Mouse (Mus musculus) limb, embryonic 14.5 days (tissue): ENCODE results near the gene Ssbp1. TPM values are rescaled to one million over a fixed set of nuclear protein-coding genes. Genes with fewer than 3 reads are reported as not detected.

Source experiments
- ATAC-seq: fragments of 200-750 bp; cut with Nextera tagmentation; 2 replicates; pipeline ENCODE4 v1.8.0; 2017; ENCODE audit warnings: low read depth, moderate number of reproducible peaks, moderate TSS enrichment; ENCODE audit not compliant: low FRiP score
- DNase-seq: peaks from one replicate; pipeline ENCODE4 v3.0.0-alpha.2; 2015; ENCODE audit warnings: low spot score
- H3K27ac ChIP-seq: fragments of 300-500 bp; sonication (generic); replicated peaks from 2 replicates; pipeline ENCODE4 v1.5.1; 2014; ENCODE audit warnings: low read depth, mild to moderate bottlenecking, low read length, moderate library complexity, mixed read lengths
- H3K27me3 ChIP-seq: fragments of 300-500 bp; sonication (generic); 2 replicates; pipeline ENCODE4 v1.6.1; 2014; ENCODE audit warnings: low read length, mixed read lengths; ENCODE audit not compliant: control insufficient read depth, insufficient read depth
- H3K36me3 ChIP-seq: fragments of 300-500 bp; sonication (generic); 2 replicates; pipeline ENCODE4 v1.6.1; 2014; ENCODE audit warnings: mild to moderate bottlenecking, low read length, moderate library complexity, mixed read lengths; ENCODE audit not compliant: control insufficient read depth, insufficient read depth
- H3K4me1 ChIP-seq: fragments of 300-500 bp; sonication (generic); 2 replicates; pipeline ENCODE4 v1.6.1; 2014; ENCODE audit warnings: antibody characterized with exemption, low read length, mixed read lengths; ENCODE audit not compliant: control insufficient read depth, insufficient read depth
- H3K4me2 ChIP-seq: fragments of 300-500 bp; sonication (generic); replicated peaks from 2 replicates; pipeline ENCODE4 v1.6.1; 2014; ENCODE audit warnings: low read depth, mild to moderate bottlenecking, low read length, moderate library complexity; ENCODE audit not compliant: severe bottlenecking
- H3K4me3 ChIP-seq: fragments of 300-500 bp; sonication (generic); replicated peaks from 2 replicates; pipeline ENCODE4 v1.5.1; 2014; ENCODE audit warnings: low read length
- H3K9ac ChIP-seq: fragments of 300-500 bp; sonication (generic); 2 replicates; pipeline ENCODE4 v1.6.1; 2014; ENCODE audit warnings: mild to moderate bottlenecking, low read depth, low read length, moderate library complexity; ENCODE audit not compliant: severe bottlenecking
- H3K9me3 ChIP-seq: fragments of 300-500 bp; sonication (generic); 2 replicates; pipeline ENCODE4 v1.6.1; 2016; ENCODE audit warnings: low read length; ENCODE audit not compliant: control insufficient read depth
- POLR2A ChIP-seq: fragments of 200-500 bp; IDR thresholded peaks from 2 replicates; pipeline ENCODE4 v1.8.0; 2012; ENCODE audit warnings: inconsistent platforms, mild to moderate bottlenecking, moderate library complexity, borderline replicate concordance; ENCODE audit not compliant: insufficient read depth, insufficient read length; ENCODE audit errors: extremely low read depth
- WGBS: fragments of 180-500 bp; shearing (Covaris S2); extraction: QIAGEN DNeasy Blood & Tissue Kit; methylation state at CpG from one replicate; pipeline ENCODE4 v1.1.7; 2014; 5-methylcytosine and 5-hydroxymethylcytosine counted together
- polyA plus RNA-seq, 2 experiments: library from polyadenylated mRNA; depleted of rRNA in 1 of 2; stranded (reverse) in 1 of 2; unstranded in 1 of 2; fragments of >200 nt; fragmentation: Nextera tagmentation in 1 of 2; extraction: Ambion mirVana in 1 of 2; gene quantifications; 2 replicates each; pipeline versions ENCODE4 v1.2.1 to v1.2.3; 2012 to 2014

Ssbp1 gene
- polyA plus RNA-seq, 2 experiments: 104 to 136 TPM

DNA sequence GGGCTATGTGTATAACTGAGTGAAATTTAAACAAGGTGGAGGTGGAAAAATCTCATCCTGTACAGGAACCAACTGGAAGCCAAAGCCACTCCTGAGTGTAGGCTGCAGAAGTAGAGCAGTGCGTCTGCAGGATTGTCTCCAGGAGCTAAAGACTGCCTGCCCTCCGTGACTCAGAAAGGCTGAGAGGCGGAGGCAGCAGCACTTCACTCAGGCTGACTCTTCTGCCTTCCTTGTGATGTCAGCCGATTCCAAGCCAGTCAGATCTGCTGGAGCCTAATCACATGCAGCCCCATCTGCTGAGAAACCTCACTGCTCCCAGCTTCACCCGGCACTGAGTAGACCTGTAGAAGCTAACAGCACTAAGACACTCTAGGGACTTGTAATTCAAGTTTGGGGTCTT, 11.2 kb downstream of the Ssbp1 start:
- WGBS: 86% methylated on average over 5 of the region's 5 CpGs
- TF ChIP-seq POLR2A: no peak
- Histone ChIP-seq H3K27ac (no peak overlapping the region), H3K4me2 (no peak overlapping the region), H3K9me3 (no peaks in the 10 kb centered on the region), H3K36me3 (peaks cover 42% of the 10 kb centered on the region), H3K27me3 (no peaks in the 10 kb centered on the region), H3K4me1 (no peaks in the 10 kb centered on the region), H3K4me3 (no peak overlapping the region), H3K9ac (no peak overlapping the region)
- ATAC-seq (no peak), DNase-seq (no peak)

- ATAC-seq (no peak), DNase-seq (no peak)
- Histone ChIP-seq H3K9me3 (no peaks in the 10 kb centered on the region), H3K27ac (no peak within 1 kb of the TSS), H3K36me3 (no peaks in the 10 kb centered on the region; the same call in 1 of the 2 replicates), H3K9ac (no peak within 1 kb of the TSS), H3K4me1 (no peaks in the 10 kb centered on the region), H3K4me2 (no peak within 1 kb of the TSS), H3K4me3 (no peak within 1 kb of the TSS), H3K27me3 (no peaks in the 10 kb centered on the region)
- TF ChIP-seq POLR2A: no peak
Observed at GRCm38 (mm10) chr6:40490933-40491332, 19.8 kb downstream of the Ssbp1 start, which contains the start of gene Tas2r137. TSS of gene Tas2r137 (plus strand) at chr6:40491233.

- Histone ChIP-seq H3K36me3 (no peaks in the 10 kb centered on the region), H3K9ac (no peak within 1 kb of the TSS), H3K27me3 (no peaks in the 10 kb centered on the region), H3K4me3 (no peak within 1 kb of the TSS), H3K4me2 (no peak within 1 kb of the TSS), H3K9me3 (no peaks in the 10 kb centered on the region), H3K27ac (no peak within 1 kb of the TSS), H3K4me1 (no peaks in the 10 kb centered on the region)
- ATAC-seq (no peak), DNase-seq (no peak)
- no peak for TF ChIP-seq POLR2A
- 93% methylated on average over 3 of the region's 3 CpGs for WGBS
Observed at GRCm38 (mm10) chr6:40493229-40493628, 22.1 kb downstream of the Ssbp1 start, which contains the start of gene Tas2r108. TSS of gene Tas2r108 (plus strand) at chr6:40493529.

GRCm38 (mm10) chr6:40519408-40519807, 48.3 kb downstream of the Ssbp1 start, which contains the start of gene Prss37:
TSS of gene Prss37 (minus strand) at chr6:40519508.
- DNase-seq: no peak
- no peak within 1 kb of the TSS for H3K27ac ChIP-seq
- no peaks in the 10 kb centered on the region for H3K36me3 ChIP-seq
- no peaks in the 10 kb centered on the region for H3K27me3 ChIP-seq
- WGBS: 74% methylated on average over 1 of the region's 1 CpGs
- no peak within 1 kb of the TSS for H3K4me2 ChIP-seq
- no peak for ATAC-seq
- H3K9me3 ChIP-seq: no peaks in the 10 kb centered on the region
- H3K4me1 ChIP-seq: no peaks in the 10 kb centered on the region
- no peak within 1 kb of the TSS for H3K9ac ChIP-seq
- TF ChIP-seq POLR2A: no peak
- H3K4me3 ChIP-seq: no peak within 1 kb of the TSS

Other genes starting within 250 kb of the Ssbp1 start
- 29.2 and 32.1 TPM in 2 replicates for gene Agk, start 146.2 kb upstream of the Ssbp1 start, polyA plus RNA-seq (2012; rRNA removed)
- 43.5 and 54.4 TPM in 2 replicates for gene Agk, start 146.2 kb upstream of the Ssbp1 start, polyA plus RNA-seq (2014; fragmentation: Nextera tagmentation; extraction: Ambion mirVana)
- gene E330009J07Rik, start 35.2 kb upstream of the Ssbp1 start, polyA plus RNA-seq (2012; rRNA removed): 5.5 and 5.8 TPM in 2 replicates
- 7.2 and 10.3 TPM in 2 replicates for gene E330009J07Rik, start 35.2 kb upstream of the Ssbp1 start, polyA plus RNA-seq (2014; fragmentation: Nextera tagmentation; extraction: Ambion mirVana)
- gene Wee2, start 32.3 kb upstream of the Ssbp1 start, polyA plus RNA-seq (2012; rRNA removed): not detected in 2 replicates
- gene Wee2, start 32.3 kb upstream of the Ssbp1 start, polyA plus RNA-seq (2014; fragmentation: Nextera tagmentation; extraction: Ambion mirVana): not detected in 2 replicates
- gene Tas2r137, start 19.9 kb downstream of the Ssbp1 start, polyA plus RNA-seq (2012; rRNA removed): not detected in 2 replicates
- not detected in 2 replicates for gene Tas2r137, start 19.9 kb downstream of the Ssbp1 start, polyA plus RNA-seq (2014; fragmentation: Nextera tagmentation; extraction: Ambion mirVana)
- 0.06 and 0.09 TPM in 2 replicates for gene Tas2r108, start 22.2 kb downstream of the Ssbp1 start, polyA plus RNA-seq (2012; rRNA removed)
- gene Tas2r108, start 22.2 kb downstream of the Ssbp1 start, polyA plus RNA-seq (2014; fragmentation: Nextera tagmentation; extraction: Ambion mirVana): 0.18 TPM in 1 of 2 replicates, not detected in the other
- not detected in 2 replicates for gene Prss37, start 48.2 kb downstream of the Ssbp1 start, polyA plus RNA-seq (2012; rRNA removed)
- gene Prss37, start 48.2 kb downstream of the Ssbp1 start, polyA plus RNA-seq (2014; fragmentation: Nextera tagmentation; extraction: Ambion mirVana): not detected in 2 replicates
- not detected in 2 replicates for gene Olfr461, start 83.7 kb downstream of the Ssbp1 start, polyA plus RNA-seq (2012; rRNA removed)
- 0.10 TPM in 1 of 2 replicates, not detected in the other for gene Olfr461, start 83.7 kb downstream of the Ssbp1 start, polyA plus RNA-seq (2014; fragmentation: Nextera tagmentation; extraction: Ambion mirVana)
- gene Olfr460, start 98.1 kb downstream of the Ssbp1 start, polyA plus RNA-seq (2012; rRNA removed): 0.05 and 0.13 TPM in 2 replicates
- gene Olfr460, start 98.1 kb downstream of the Ssbp1 start, polyA plus RNA-seq (2014; fragmentation: Nextera tagmentation; extraction: Ambion mirVana): not detected in 2 replicates
- gene Clec5a, start 114.5 kb downstream of the Ssbp1 start, polyA plus RNA-seq (2012; rRNA removed): 0.76 and 0.97 TPM in 2 replicates
- 1.2 and 2.0 TPM in 2 replicates for gene Clec5a, start 114.5 kb downstream of the Ssbp1 start, polyA plus RNA-seq (2014; fragmentation: Nextera tagmentation; extraction: Ambion mirVana)
- not detected in 2 replicates for gene Tas2r138, start 142.0 kb downstream of the Ssbp1 start, polyA plus RNA-seq (2012; rRNA removed)
- gene Tas2r138, start 142.0 kb downstream of the Ssbp1 start, polyA plus RNA-seq (2014; fragmentation: Nextera tagmentation; extraction: Ambion mirVana): not detected in 2 replicates
- 0.13 TPM in 2 replicates for gene Mgam, start 157.5 kb downstream of the Ssbp1 start, polyA plus RNA-seq (2012; rRNA removed)
- gene Mgam, start 157.5 kb downstream of the Ssbp1 start, polyA plus RNA-seq (2014; fragmentation: Nextera tagmentation; extraction: Ambion mirVana): 0.23 and 0.57 TPM in 2 replicates